Mouse (Mus musculus): ENCODE data around the gene Susd4. TPM values are rescaled to one million over a fixed set of nuclear protein-coding genes. Genes with fewer than 3 reads are reported as not detected.
A peak's percentile ranks its signal among the peaks of the same experiment; 100 is the strongest.

Susd4 gene
- polyA plus RNA-seq, 1 experiment from 2014 or later = 20.9 TPM

DNA sequence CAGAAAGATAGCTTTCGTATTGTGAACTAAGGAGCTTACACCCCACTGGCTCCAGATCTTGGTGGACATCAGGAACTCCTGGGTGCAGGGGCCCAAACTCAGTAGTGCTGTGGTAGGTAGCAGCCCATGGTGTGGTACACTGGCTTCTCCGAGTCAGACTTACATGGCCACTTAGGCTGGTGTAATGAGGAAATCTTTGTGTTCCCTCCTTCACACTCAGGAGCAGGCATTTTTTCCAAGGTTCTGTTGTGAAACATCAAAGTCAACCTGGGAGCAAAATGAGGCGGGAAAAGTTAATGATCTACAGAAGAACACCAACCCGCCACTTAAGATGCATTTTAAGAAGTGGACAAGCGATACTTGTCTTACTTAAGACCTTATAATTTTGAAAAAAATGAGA lies 21.8 kb downstream of the Susd4 start:
- Histone ChIP-seq H3K4me1 (ENCODE audit: insufficient read depth) (peaks cover 8% of the 10 kb centered on the region), H3K27ac (ENCODE audit: low read depth) (no peak overlapping the region), H3K9ac (no peak overlapping the region), H3K27me3 (ENCODE audit: insufficient read depth, low read length) (no peaks in the 10 kb centered on the region), H3K36me3 (ENCODE audit: insufficient read depth) (no peaks in the 10 kb centered on the region), H3K4me3 (ENCODE audit: low read depth, low read length) (no peak overlapping the region), H3K4me2 (no peak overlapping the region), H3K9me3 (ENCODE audit: low read depth, low read length) (no peaks in the 10 kb centered on the region)
- no peak for TF ChIP-seq CTCF (IDR thresholded peaks at IDR 0.05; ENCODE audit: low read depth)
- DNase-seq (no peak), ATAC-seq (ENCODE audit: insufficient read depth) (no peak)
- 71% methylated on average over 5 of the region's 5 CpGs for WGBS

GRCm38 (mm10) chr1:182787030-182787429 lies 23.4 kb downstream of the Susd4 start:
- Histone ChIP-seq H3K27ac (ENCODE audit: low read depth) (no peak overlapping the region), H3K36me3 (ENCODE audit: insufficient read depth) (no peaks in the 10 kb centered on the region), H3K4me2 (no peak overlapping the region), H3K27me3 (ENCODE audit: insufficient read depth, low read length) (no peaks in the 10 kb centered on the region), H3K4me3 (ENCODE audit: low read depth, low read length) (no peak overlapping the region), H3K4me1 (ENCODE audit: insufficient read depth) (peaks cover 10% of the 10 kb centered on the region), H3K9me3 (ENCODE audit: low read depth, low read length) (no peaks in the 10 kb centered on the region), H3K9ac (no peak overlapping the region)
- WGBS = 50% methylated on average over 7 of the region's 7 CpGs
- TF ChIP-seq CTCF (IDR thresholded peaks at IDR 0.05; ENCODE audit: low read depth) = peak; percentile 33
- DNase-seq (no peak), ATAC-seq (ENCODE audit: insufficient read depth) (no peak)

DNA sequence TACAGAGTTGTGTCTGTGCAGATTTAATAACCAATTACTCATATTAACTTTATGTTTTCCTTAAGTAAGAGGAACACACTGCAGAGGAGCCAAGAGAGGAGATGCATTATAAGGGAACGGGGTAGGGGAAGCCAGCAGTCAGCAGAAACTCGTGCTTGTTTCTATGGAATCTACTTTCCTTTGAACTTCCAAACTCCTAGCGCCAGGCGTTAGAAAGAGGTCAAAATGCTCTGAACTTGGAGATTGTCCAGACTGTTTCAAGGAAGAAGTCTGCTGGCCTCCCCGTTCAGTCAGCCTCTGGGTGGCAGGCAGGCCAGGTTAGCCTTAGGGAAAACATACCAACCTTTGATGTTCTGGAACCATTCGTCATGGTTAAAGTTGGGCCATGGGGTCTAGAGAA lies 25.2 kb downstream of the Susd4 start:
- no peak for TF ChIP-seq CTCF (IDR thresholded peaks at IDR 0.05; ENCODE audit: low read depth)
- ATAC-seq (ENCODE audit: insufficient read depth) = no peak
- H3K9me3 ChIP-seq (ENCODE audit: low read depth, low read length) = no peaks in the 10 kb centered on the region
- H3K36me3 ChIP-seq (ENCODE audit: insufficient read depth) = no peaks in the 10 kb centered on the region
- WGBS = 27% methylated on average over 6 of the region's 6 CpGs
- no peak overlapping the region for H3K9ac ChIP-seq
- H3K4me2 ChIP-seq = no peak overlapping the region
- peak; percentile 65 for DNase-seq
- peaks cover 18% of the 10 kb centered on the region for H3K4me1 ChIP-seq (ENCODE audit: insufficient read depth)
- no peaks in the 10 kb centered on the region for H3K27me3 ChIP-seq (ENCODE audit: insufficient read depth, low read length)
- no peak overlapping the region for H3K4me3 ChIP-seq (ENCODE audit: low read depth, low read length)
- H3K27ac ChIP-seq (ENCODE audit: low read depth) = no peak overlapping the region

- no peaks in the 10 kb centered on the region for H3K36me3 ChIP-seq (ENCODE audit: insufficient read depth)
- peak overlapping the region; percentile 45 for H3K4me2 ChIP-seq
- DNase-seq (peak; percentile 87), ATAC-seq (ENCODE audit: insufficient read depth) (peak; percentile 85)
- TF ChIP-seq CTCF (IDR thresholded peaks at IDR 0.05; ENCODE audit: low read depth) = peak; percentile 67
- H3K27me3 ChIP-seq (ENCODE audit: insufficient read depth, low read length) = no peaks in the 10 kb centered on the region
- no peak overlapping the region for H3K4me3 ChIP-seq (ENCODE audit: low read depth, low read length)
- 15% methylated on average over 16 of the region's 16 CpGs for WGBS
- no peak overlapping the region for H3K9ac ChIP-seq
- peaks cover 15% of the 10 kb centered on the region for H3K4me1 ChIP-seq (ENCODE audit: insufficient read depth)
- peak overlapping the region; percentile 21; the same call in 1 of the 2 replicates for H3K27ac ChIP-seq (ENCODE audit: low read depth)
- H3K9me3 ChIP-seq (ENCODE audit: low read depth, low read length) = no peaks in the 10 kb centered on the region
These were observed 28.9 kb downstream of the Susd4 start for GRCm38 (mm10) chr1:182792521-182793071.

GRCm38 (mm10) chr1:182794221-182794620 lies 30.6 kb downstream of the Susd4 start:
- ATAC-seq (ENCODE audit: insufficient read depth) (no peak), DNase-seq (no peak)
- H3K27me3 ChIP-seq (ENCODE audit: insufficient read depth, low read length) = no peaks in the 10 kb centered on the region
- no peaks in the 10 kb centered on the region for H3K9me3 ChIP-seq (ENCODE audit: low read depth, low read length)
- TF ChIP-seq CTCF (IDR thresholded peaks at IDR 0.05; ENCODE audit: low read depth) = no peak
- H3K27ac ChIP-seq (ENCODE audit: low read depth) = no peak overlapping the region
- H3K4me3 ChIP-seq (ENCODE audit: low read depth, low read length) = no peak overlapping the region
- H3K36me3 ChIP-seq (ENCODE audit: insufficient read depth) = no peaks in the 10 kb centered on the region
- no peak overlapping the region for H3K9ac ChIP-seq
- H3K4me2 ChIP-seq = no peak overlapping the region
- peaks cover 11% of the 10 kb centered on the region for H3K4me1 ChIP-seq (ENCODE audit: insufficient read depth)
- whole genome bisulfite sequencing = 87% methylated on average over 10 of the region's 10 CpGs

DNA sequence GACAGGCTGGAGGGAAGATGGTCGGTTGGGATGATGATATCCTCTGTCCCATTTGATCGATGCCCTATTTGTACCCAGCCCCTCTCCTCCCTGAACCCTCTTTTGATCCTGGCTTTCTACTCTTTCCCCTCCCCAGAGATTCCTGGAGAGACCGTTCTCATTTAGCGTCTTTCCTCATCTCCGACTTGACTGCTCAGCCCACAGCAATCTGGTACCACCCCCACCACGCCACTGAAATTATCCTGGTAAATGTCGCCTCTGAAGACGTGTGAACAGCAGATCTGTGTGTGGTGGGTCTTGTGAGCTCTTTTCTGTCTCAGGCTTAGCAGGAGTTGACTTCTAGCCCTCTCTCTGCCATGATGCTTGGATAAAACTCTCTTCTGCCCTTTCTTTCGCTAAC lies 31.0 kb downstream of the Susd4 start:
- Histone ChIP-seq H3K36me3 (ENCODE audit: insufficient read depth) (no peaks in the 10 kb centered on the region), H3K4me2 (no peak overlapping the region), H3K4me3 (ENCODE audit: low read depth, low read length) (no peak overlapping the region), H3K27me3 (ENCODE audit: insufficient read depth, low read length) (no peaks in the 10 kb centered on the region), H3K9ac (no peak overlapping the region), H3K4me1 (ENCODE audit: insufficient read depth) (peaks cover 10% of the 10 kb centered on the region), H3K27ac (ENCODE audit: low read depth) (no peak overlapping the region), H3K9me3 (ENCODE audit: low read depth, low read length) (no peaks in the 10 kb centered on the region)
- no peak for DNase-seq
- WGBS = 85% methylated on average over 9 of the region's 9 CpGs
- no peak for ATAC-seq (ENCODE audit: insufficient read depth)
- TF ChIP-seq CTCF (IDR thresholded peaks at IDR 0.05; ENCODE audit: low read depth) = no peak

GRCm38 (mm10) chr1:182797048-182797447 lies 33.4 kb downstream of the Susd4 start:
- no peaks in the 10 kb centered on the region for H3K9me3 ChIP-seq (ENCODE audit: low read depth, low read length)
- H3K4me2 ChIP-seq = no peak overlapping the region
- H3K4me1 ChIP-seq (ENCODE audit: insufficient read depth) = peaks cover 8% of the 10 kb centered on the region
- H3K27me3 ChIP-seq (ENCODE audit: insufficient read depth, low read length) = no peaks in the 10 kb centered on the region
- H3K27ac ChIP-seq (ENCODE audit: low read depth) = no peak overlapping the region
- no peak overlapping the region for H3K9ac ChIP-seq
- H3K4me3 ChIP-seq (ENCODE audit: low read depth, low read length) = no peak overlapping the region
- DNase-seq (no peak), ATAC-seq (ENCODE audit: insufficient read depth) (no peak)
- no peak for TF ChIP-seq CTCF (IDR thresholded peaks at IDR 0.05; ENCODE audit: low read depth)
- H3K36me3 ChIP-seq (ENCODE audit: insufficient read depth) = no peaks in the 10 kb centered on the region
- 67% methylated on average over 14 of the region's 14 CpGs for WGBS

- Histone ChIP-seq H3K9ac (no peak overlapping the region), H3K27me3 (ENCODE audit: insufficient read depth, low read length) (no peaks in the 10 kb centered on the region), H3K27ac (ENCODE audit: low read depth) (no peak overlapping the region), H3K4me2 (no peak overlapping the region), H3K36me3 (ENCODE audit: insufficient read depth) (no peaks in the 10 kb centered on the region), H3K4me3 (ENCODE audit: low read depth, low read length) (no peak overlapping the region), H3K4me1 (ENCODE audit: insufficient read depth) (no peaks in the 10 kb centered on the region), H3K9me3 (ENCODE audit: low read depth, low read length) (no peaks in the 10 kb centered on the region)
- no peak for TF ChIP-seq CTCF (IDR thresholded peaks at IDR 0.05; ENCODE audit: low read depth)
- DNase-seq (no peak), ATAC-seq (ENCODE audit: insufficient read depth) (no peak)
- 73% methylated on average over 2 of the region's 2 CpGs for WGBS
These were observed 37.9 kb downstream of the Susd4 start for GRCm38 (mm10) chr1:182801590-182801989.
